Mouse (Mus musculus): ENCODE data around the gene Csnk1g1.

DNA sequence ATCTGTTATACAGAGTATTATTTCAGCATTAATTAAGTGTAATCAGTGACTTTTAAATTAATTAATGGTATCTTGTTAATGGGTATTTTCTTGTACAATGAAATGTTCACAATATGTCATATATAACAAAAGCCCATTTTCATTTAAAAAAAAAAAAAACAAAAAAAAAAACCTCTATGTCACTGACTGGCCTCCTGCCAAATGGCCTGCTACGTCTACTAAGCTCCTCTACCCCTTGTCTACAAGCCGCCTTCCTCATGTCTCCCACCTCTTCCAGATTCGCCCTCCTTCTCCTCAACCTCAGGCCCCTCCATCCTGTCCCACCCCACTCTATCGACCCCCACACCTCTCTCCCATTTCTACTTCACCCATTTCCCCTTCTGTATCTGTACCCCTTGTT, 142.8 kb downstream of the Csnk1g1 start:
- TF ChIP-seq EP300 (IDR thresholded peaks at IDR 0.05; ENCODE audit: insufficient read depth, low read depth, low read length): no peak
- no peak for TF ChIP-seq CTCF (IDR thresholded peaks at IDR 0.05; ENCODE audit: low read depth, low read length)
